Mouse (Mus musculus): Measurements from ENCODE around the gene Gm5478. TPM values are rescaled to one million over a fixed set of nuclear protein-coding genes. Genes with fewer than 3 reads are reported as not detected.

Gm5478 gene
- polyA plus RNA-seq, 1 experiment from 2014 or later = not detected

Small RNA genes within 50 kb of the gene (microRNA-seq; reads per million reads assigned to microRNA genes)
- gene Gm44342 (not detected), gene Gm44383 (not detected), gene Gm44479 (not detected)

Other genes starting within 250 kb of the Gm5478 start
- gene Krt7, start 236.3 kb downstream of the Gm5478 start, polyA plus RNA-seq (2014; fragmentation: Nextera tagmentation; extraction: Ambion mirVana) = 131 and 148 TPM in 2 replicates
- gene Krt87, start 208.6 kb downstream of the Gm5478 start, polyA plus RNA-seq (2014; fragmentation: Nextera tagmentation; extraction: Ambion mirVana) = 0.10 and 0.11 TPM in 2 replicates
- not detected in 2 replicates for gene Krt88, start 199.6 kb downstream of the Gm5478 start, polyA plus RNA-seq (2014; fragmentation: Nextera tagmentation; extraction: Ambion mirVana)
- not detected in 2 replicates for gene Krt81, start 183.6 kb downstream of the Gm5478 start, polyA plus RNA-seq (2014; fragmentation: Nextera tagmentation; extraction: Ambion mirVana)
- not detected in 2 replicates for gene Krt86, start 173.9 kb downstream of the Gm5478 start, polyA plus RNA-seq (2014; fragmentation: Nextera tagmentation; extraction: Ambion mirVana)
- gene Krt83, start 155.9 kb downstream of the Gm5478 start, polyA plus RNA-seq (2014; fragmentation: Nextera tagmentation; extraction: Ambion mirVana) = not detected in 2 replicates
- not detected in 2 replicates for gene Gm49425, start 130.1 kb downstream of the Gm5478 start, polyA plus RNA-seq (2014; fragmentation: Nextera tagmentation; extraction: Ambion mirVana)
- gene Krt84, start 114.6 kb downstream of the Gm5478 start, polyA plus RNA-seq (2014; fragmentation: Nextera tagmentation; extraction: Ambion mirVana) = not detected in 2 replicates
- gene Krt82, start 96.7 kb downstream of the Gm5478 start, polyA plus RNA-seq (2014; fragmentation: Nextera tagmentation; extraction: Ambion mirVana) = not detected in 2 replicates
- 0.22 TPM in 1 of 2 replicates, not detected in the other for gene Krt90, start 84.4 kb downstream of the Gm5478 start, polyA plus RNA-seq (2014; fragmentation: Nextera tagmentation; extraction: Ambion mirVana)
- gene Krt75, start 73.5 kb downstream of the Gm5478 start, polyA plus RNA-seq (2014; fragmentation: Nextera tagmentation; extraction: Ambion mirVana) = 0.45 and 0.52 TPM in 2 replicates
- gene Gm5414, start 19.2 kb downstream of the Gm5478 start, polyA plus RNA-seq (2014; fragmentation: Nextera tagmentation; extraction: Ambion mirVana) = not detected in 2 replicates
- not detected in 2 replicates for gene Krt6b, start 32.9 kb upstream of the Gm5478 start, polyA plus RNA-seq (2014; fragmentation: Nextera tagmentation; extraction: Ambion mirVana)
- gene Krt6a, start 46.9 kb upstream of the Gm5478 start, polyA plus RNA-seq (2014; fragmentation: Nextera tagmentation; extraction: Ambion mirVana) = 16.8 and 25.8 TPM in 2 replicates
- 50.0 and 65.6 TPM in 2 replicates for gene Krt5, start 65.5 kb upstream of the Gm5478 start, polyA plus RNA-seq (2014; fragmentation: Nextera tagmentation; extraction: Ambion mirVana)
- gene Krt71, start 95.7 kb upstream of the Gm5478 start, polyA plus RNA-seq (2014; fragmentation: Nextera tagmentation; extraction: Ambion mirVana) = not detected in 2 replicates
- not detected in 2 replicates for gene Krt72, start 139.1 kb upstream of the Gm5478 start, polyA plus RNA-seq (2014; fragmentation: Nextera tagmentation; extraction: Ambion mirVana)
- gene Krt73, start 155.0 kb upstream of the Gm5478 start, polyA plus RNA-seq (2014; fragmentation: Nextera tagmentation; extraction: Ambion mirVana) = not detected in 2 replicates
- gene Krt2, start 170.8 kb upstream of the Gm5478 start, polyA plus RNA-seq (2014; fragmentation: Nextera tagmentation; extraction: Ambion mirVana) = not detected in 2 replicates
- gene Krt1, start 203.4 kb upstream of the Gm5478 start, polyA plus RNA-seq (2014; fragmentation: Nextera tagmentation; extraction: Ambion mirVana) = 1.4 and 1.9 TPM in 2 replicates
- 0.13 and 0.14 TPM in 2 replicates for gene Krt77, start 222.3 kb upstream of the Gm5478 start, polyA plus RNA-seq (2014; fragmentation: Nextera tagmentation; extraction: Ambion mirVana)
- not detected in 2 replicates for gene Krt76, start 245.5 kb upstream of the Gm5478 start, polyA plus RNA-seq (2014; fragmentation: Nextera tagmentation; extraction: Ambion mirVana)